Mouse (Mus musculus): ENCODE measurements around the gene Nxf1.

DNA sequence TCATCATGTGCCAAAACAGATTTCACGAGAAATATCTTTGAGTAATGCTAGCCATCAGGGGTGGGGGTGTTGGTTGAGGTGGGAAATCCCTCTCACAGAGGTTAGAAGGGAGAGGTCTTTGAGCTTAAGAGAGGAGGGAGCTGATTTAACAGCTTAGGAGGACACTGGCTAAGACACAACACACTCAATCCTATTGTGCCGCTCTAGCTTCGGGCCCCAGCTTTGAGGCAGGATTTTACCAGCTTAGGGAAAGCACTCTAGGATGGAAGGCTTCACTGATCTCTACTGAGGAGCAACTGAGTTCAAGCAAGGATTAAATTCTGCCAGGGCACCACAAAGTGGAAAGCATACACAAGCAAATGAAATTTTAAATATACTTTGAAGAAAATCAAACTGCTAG, 60.1 kb downstream of the Nxf1 start:
- TF ChIP-seq MYOG (IDR thresholded peaks at IDR 0.05; ENCODE audit: control insufficient read depth, extremely low read depth, insufficient read length) (no peak), CTCF (IDR thresholded peaks at IDR 0.05; ENCODE audit: control insufficient read depth, insufficient read depth, insufficient read length) (no peak), USF1 (IDR thresholded peaks at IDR 0.05; ENCODE audit: low read depth) (no peak), MAX (IDR thresholded peaks at IDR 0.05) (no peak), MYOD1 (IDR thresholded peaks at IDR 0.05; ENCODE audit: control insufficient read depth, insufficient read length, low read depth) (no peak), CEBPB (IDR thresholded peaks at IDR 0.05; ENCODE audit: low read depth) (no peak), FOSL1 (IDR thresholded peaks at IDR 0.05; ENCODE audit: insufficient read depth, low read length, poor library complexity, severe bottlenecking) (no peak)

Data from C2C12 (cell line).